Mouse (Mus musculus): ENCODE data around the gene Ifih1. TPM values are rescaled to one million over a fixed set of nuclear protein-coding genes. Genes with fewer than 3 reads are reported as not detected.

Ifih1 gene
- polyA plus RNA-seq, 1 experiment from 2014 or later = 2.9 TPM

DNA sequence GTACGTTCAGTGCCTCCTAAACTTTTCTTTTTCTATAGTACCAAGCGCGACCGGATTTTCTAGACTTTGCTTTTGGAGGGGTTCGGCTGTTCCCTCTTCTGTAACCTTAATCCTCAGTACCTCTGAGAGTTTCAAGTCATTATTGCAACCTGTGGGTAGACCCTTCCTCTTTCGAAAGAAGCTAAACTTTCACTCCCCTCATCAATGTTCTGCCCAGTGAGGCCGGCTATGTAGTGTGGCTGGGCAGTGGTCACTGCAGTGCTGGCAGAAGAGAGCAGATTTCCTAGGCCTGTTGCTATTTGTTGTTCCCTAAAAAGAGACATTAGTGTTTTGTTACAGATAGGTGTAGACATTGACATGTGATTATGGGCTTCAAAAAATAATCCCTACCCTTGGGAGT, 18.8 kb upstream of the Ifih1 start:
- no peaks in the 10 kb centered on the region for H3K4me1 ChIP-seq (replicated peaks; ENCODE audit: control insufficient read depth, insufficient read depth, low read length)
- no peaks in the 10 kb centered on the region for H3K36me3 ChIP-seq (ENCODE audit: control insufficient read depth, insufficient read depth, low read length)
- no peak for DNase-seq (ENCODE audit: low spot score)
- H3K27ac ChIP-seq (ENCODE audit: low read depth, low read length) = no peak overlapping the region
- ATAC-seq (replicated peaks; ENCODE audit: low FRiP score) = no peak
- H3K4me2 ChIP-seq = peak overlapping the region; percentile 95; the same call in 1 of the 2 replicates
- H3K9ac ChIP-seq (ENCODE audit: low read depth, low read length) = no peak overlapping the region
- H3K4me3 ChIP-seq (ENCODE audit: low read depth, low read length) = peak overlapping the region; percentile 66; the same call in 1 of the 2 replicates
- no peaks in the 10 kb centered on the region for H3K9me3 ChIP-seq (ENCODE audit: control insufficient read depth, low read length)
- H3K27me3 ChIP-seq (replicated peaks; ENCODE audit: control insufficient read depth, insufficient read depth, low read length) = no peaks in the 10 kb centered on the region
- WGBS = 64% methylated on average over 7 of the region's 7 CpGs

GRCm38 (mm10) chr2:62664135-62664670, 18.1 kb upstream of the Ifih1 start, which contains the start of gene Gca:
Gca (plus strand) TSS chr2:62664285.
- peak; percentile 99 for ATAC-seq (replicated peaks; ENCODE audit: low FRiP score)
- H3K9me3 ChIP-seq (ENCODE audit: control insufficient read depth, low read length) = no peaks in the 10 kb centered on the region
- no peaks in the 10 kb centered on the region for H3K4me1 ChIP-seq (replicated peaks; ENCODE audit: control insufficient read depth, insufficient read depth, low read length)
- peak within 1 kb of the TSS; percentile 57 for H3K9ac ChIP-seq (ENCODE audit: low read depth, low read length)
- no peaks in the 10 kb centered on the region for H3K36me3 ChIP-seq (ENCODE audit: control insufficient read depth, insufficient read depth, low read length)
- peak within 1 kb of the TSS; percentile 95 for H3K4me2 ChIP-seq
- no peak within 1 kb of the TSS for H3K27ac ChIP-seq (ENCODE audit: low read depth, low read length)
- no peaks in the 10 kb centered on the region for H3K27me3 ChIP-seq (replicated peaks; ENCODE audit: control insufficient read depth, insufficient read depth, low read length)
- WGBS = under 1% methylated on average over 43 of the region's 43 CpGs
- DNase-seq (ENCODE audit: low spot score) = peak; percentile 82
- peak within 1 kb of the TSS; percentile 66 for H3K4me3 ChIP-seq (ENCODE audit: low read depth, low read length)

DNA sequence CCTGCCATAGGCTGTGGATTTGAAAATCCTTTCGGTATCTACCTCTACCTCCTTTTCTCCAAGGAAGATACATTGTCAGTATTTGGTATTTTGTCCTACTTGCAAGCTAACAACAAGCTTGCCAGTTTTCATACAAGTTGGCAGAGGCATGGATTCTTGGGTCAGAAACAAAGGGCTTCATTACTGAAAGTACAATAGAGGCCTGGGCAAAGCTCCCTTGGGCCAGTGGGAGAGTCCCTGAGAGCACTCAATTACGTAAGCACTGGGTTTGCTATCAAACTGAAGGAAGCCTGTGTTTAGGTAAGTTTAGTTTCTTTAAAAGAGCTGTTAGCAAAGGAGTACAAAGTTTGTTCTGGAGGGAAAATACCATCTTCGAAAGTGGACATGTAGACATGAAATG, 16.5 kb upstream of the Ifih1 start:
- Histone ChIP-seq H3K4me1 (replicated peaks; ENCODE audit: control insufficient read depth, insufficient read depth, low read length) (no peaks in the 10 kb centered on the region), H3K4me3 (ENCODE audit: low read depth, low read length) (no peak overlapping the region), H3K27me3 (replicated peaks; ENCODE audit: control insufficient read depth, insufficient read depth, low read length) (no peaks in the 10 kb centered on the region), H3K36me3 (ENCODE audit: control insufficient read depth, insufficient read depth, low read length) (no peaks in the 10 kb centered on the region), H3K9me3 (ENCODE audit: control insufficient read depth, low read length) (no peaks in the 10 kb centered on the region), H3K4me2 (no peak overlapping the region), H3K27ac (ENCODE audit: low read depth, low read length) (no peak overlapping the region), H3K9ac (ENCODE audit: low read depth, low read length) (no peak overlapping the region)
- no peak for ATAC-seq (replicated peaks; ENCODE audit: low FRiP score)
- WGBS = 81% methylated on average over 3 of the region's 3 CpGs
- DNase-seq (ENCODE audit: low spot score) = no peak

DNA sequence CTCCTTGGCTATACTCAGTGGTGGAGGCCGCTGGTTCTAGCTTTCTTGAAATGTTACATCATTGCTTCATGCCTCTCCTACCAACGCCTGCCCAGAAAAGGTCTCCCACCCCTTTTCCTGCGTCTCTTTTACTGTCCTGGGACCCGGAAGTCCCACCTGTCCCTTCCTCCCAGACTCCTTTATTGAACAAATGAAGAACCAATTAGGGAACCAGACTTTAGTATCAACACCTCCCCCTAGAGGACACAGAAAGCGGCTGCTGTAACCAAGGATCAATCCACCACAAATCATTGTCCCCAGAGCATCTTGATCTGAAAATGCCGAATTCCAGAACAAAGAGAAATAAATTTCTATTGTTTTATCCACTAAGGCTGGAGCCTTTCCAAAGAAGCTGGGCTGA, 14.5 kb upstream of the Ifih1 start:
- no peaks in the 10 kb centered on the region for H3K4me1 ChIP-seq (replicated peaks; ENCODE audit: control insufficient read depth, insufficient read depth, low read length)
- no peaks in the 10 kb centered on the region for H3K27me3 ChIP-seq (replicated peaks; ENCODE audit: control insufficient read depth, insufficient read depth, low read length)
- H3K36me3 ChIP-seq (ENCODE audit: control insufficient read depth, insufficient read depth, low read length) = no peaks in the 10 kb centered on the region
- H3K9ac ChIP-seq (ENCODE audit: low read depth, low read length) = no peak overlapping the region
- no peak overlapping the region for H3K4me2 ChIP-seq
- no peak for ATAC-seq (replicated peaks; ENCODE audit: low FRiP score)
- no peak overlapping the region for H3K4me3 ChIP-seq (ENCODE audit: low read depth, low read length)
- no peak overlapping the region for H3K27ac ChIP-seq (ENCODE audit: low read depth, low read length)
- no peak for DNase-seq (ENCODE audit: low spot score)
- no peaks in the 10 kb centered on the region for H3K9me3 ChIP-seq (ENCODE audit: control insufficient read depth, low read length)
- WGBS = 51% methylated on average over 6 of the region's 6 CpGs

DNA sequence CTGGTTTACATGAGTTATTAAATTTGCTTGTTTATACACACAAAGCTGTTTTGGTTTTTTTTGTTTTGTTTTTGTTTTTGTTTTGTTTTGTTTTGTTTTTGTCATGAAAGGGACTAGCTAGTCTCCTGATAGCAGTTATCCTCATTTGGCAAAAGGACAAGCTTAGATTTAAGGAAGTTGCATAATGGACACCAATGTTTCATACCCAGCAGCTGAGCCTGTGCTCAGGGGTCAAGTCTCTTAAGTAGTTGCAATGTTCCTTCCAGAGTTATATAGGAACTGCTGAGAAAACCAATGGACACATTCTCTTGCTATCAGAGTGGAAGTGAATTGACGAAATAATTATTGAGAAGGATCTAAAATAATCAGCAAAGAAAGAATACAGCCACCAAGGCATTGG, 10.0 kb upstream of the Ifih1 start:
- Histone ChIP-seq H3K4me3 (ENCODE audit: low read depth, low read length) (no peak overlapping the region), H3K9ac (ENCODE audit: low read depth, low read length) (no peak overlapping the region), H3K4me1 (replicated peaks; ENCODE audit: control insufficient read depth, insufficient read depth, low read length) (no peaks in the 10 kb centered on the region), H3K4me2 (no peak overlapping the region), H3K9me3 (ENCODE audit: control insufficient read depth, low read length) (no peaks in the 10 kb centered on the region), H3K27ac (ENCODE audit: low read depth, low read length) (no peak overlapping the region), H3K27me3 (replicated peaks; ENCODE audit: control insufficient read depth, insufficient read depth, low read length) (no peaks in the 10 kb centered on the region), H3K36me3 (ENCODE audit: control insufficient read depth, insufficient read depth, low read length) (no peaks in the 10 kb centered on the region)
- ATAC-seq (replicated peaks; ENCODE audit: low FRiP score) (no peak), DNase-seq (ENCODE audit: low spot score) (no peak)
- WGBS = 70% methylated on average over 1 of the region's 1 CpGs

- H3K9me3 ChIP-seq (ENCODE audit: control insufficient read depth, low read length) = no peaks in the 10 kb centered on the region
- no peaks in the 10 kb centered on the region for H3K36me3 ChIP-seq (ENCODE audit: control insufficient read depth, insufficient read depth, low read length)
- no peak overlapping the region for H3K4me3 ChIP-seq (ENCODE audit: low read depth, low read length)
- no peaks in the 10 kb centered on the region for H3K27me3 ChIP-seq (replicated peaks; ENCODE audit: control insufficient read depth, insufficient read depth, low read length)
- no peak overlapping the region for H3K27ac ChIP-seq (ENCODE audit: low read depth, low read length)
- DNase-seq (ENCODE audit: low spot score) (no peak), ATAC-seq (replicated peaks; ENCODE audit: low FRiP score) (peak; percentile 78)
- no peaks in the 10 kb centered on the region for H3K4me1 ChIP-seq (replicated peaks; ENCODE audit: control insufficient read depth, insufficient read depth, low read length)
- H3K9ac ChIP-seq (ENCODE audit: low read depth, low read length) = no peak overlapping the region
- no peak overlapping the region for H3K4me2 ChIP-seq
- WGBS = 37% methylated on average over 7 of the region's 7 CpGs
Measured at GRCm38 (mm10) chr2:62654519-62655338, 8.7 kb upstream of the Ifih1 start.

- H3K36me3 ChIP-seq (ENCODE audit: control insufficient read depth, insufficient read depth, low read length) = no peaks in the 10 kb centered on the region
- no peak for DNase-seq (ENCODE audit: low spot score)
- ATAC-seq (replicated peaks; ENCODE audit: low FRiP score) = no peak
- H3K9me3 ChIP-seq (ENCODE audit: control insufficient read depth, low read length) = no peaks in the 10 kb centered on the region
- no peaks in the 10 kb centered on the region for H3K4me1 ChIP-seq (replicated peaks; ENCODE audit: control insufficient read depth, insufficient read depth, low read length)
- no peak overlapping the region for H3K27ac ChIP-seq (ENCODE audit: low read depth, low read length)
- no peak overlapping the region for H3K4me3 ChIP-seq (ENCODE audit: low read depth, low read length)
- WGBS = 75% methylated on average over 4 of the region's 4 CpGs
- no peak overlapping the region for H3K9ac ChIP-seq (ENCODE audit: low read depth, low read length)
- H3K4me2 ChIP-seq = no peak overlapping the region
- H3K27me3 ChIP-seq (replicated peaks; ENCODE audit: control insufficient read depth, insufficient read depth, low read length) = no peaks in the 10 kb centered on the region
Measured at GRCm38 (mm10) chr2:62652466-62652865, 6.4 kb upstream of the Ifih1 start.

GRCm38 (mm10) chr2:62651890-62652289, 5.8 kb upstream of the Ifih1 start:
- H3K36me3 ChIP-seq (ENCODE audit: control insufficient read depth, insufficient read depth, low read length) = no peaks in the 10 kb centered on the region
- ATAC-seq (replicated peaks; ENCODE audit: low FRiP score) = no peak
- H3K4me3 ChIP-seq (ENCODE audit: low read depth, low read length) = no peak overlapping the region
- H3K9ac ChIP-seq (ENCODE audit: low read depth, low read length) = no peak overlapping the region
- no peak overlapping the region for H3K4me2 ChIP-seq
- no peaks in the 10 kb centered on the region for H3K9me3 ChIP-seq (ENCODE audit: control insufficient read depth, low read length)
- H3K27me3 ChIP-seq (replicated peaks; ENCODE audit: control insufficient read depth, insufficient read depth, low read length) = no peaks in the 10 kb centered on the region
- no peaks in the 10 kb centered on the region for H3K4me1 ChIP-seq (replicated peaks; ENCODE audit: control insufficient read depth, insufficient read depth, low read length)
- no peak overlapping the region for H3K27ac ChIP-seq (ENCODE audit: low read depth, low read length)
- no peak for DNase-seq (ENCODE audit: low spot score)
- WGBS = 50% methylated on average over 4 of the region's 4 CpGs

All from liver, embryonic 11.5 days (tissue).